Mouse (Mus musculus) liver, embryonic 14.5 days (tissue): ENCODE measurements at regions not wholly inside any gene's neighbourhood (a gene's known extent, or its start where the extent isn't known, plus 50 kb on each side); places are given as distances from the start of the nearest gene placed in this dataset.

ENCODE experiments used
- CTCF ChIP-seq: IDR thresholded peaks from 2 replicates; pipeline ENCODE4 v1.5.1; 2016; ENCODE audit warnings: antibody characterized with exemption, low read depth, control low read depth
- EP300 ChIP-seq: IDR thresholded peaks from 2 replicates; pipeline ENCODE4 v1.6.1; 2016; ENCODE audit warnings: antibody characterized with exemption, low read depth

DNA sequence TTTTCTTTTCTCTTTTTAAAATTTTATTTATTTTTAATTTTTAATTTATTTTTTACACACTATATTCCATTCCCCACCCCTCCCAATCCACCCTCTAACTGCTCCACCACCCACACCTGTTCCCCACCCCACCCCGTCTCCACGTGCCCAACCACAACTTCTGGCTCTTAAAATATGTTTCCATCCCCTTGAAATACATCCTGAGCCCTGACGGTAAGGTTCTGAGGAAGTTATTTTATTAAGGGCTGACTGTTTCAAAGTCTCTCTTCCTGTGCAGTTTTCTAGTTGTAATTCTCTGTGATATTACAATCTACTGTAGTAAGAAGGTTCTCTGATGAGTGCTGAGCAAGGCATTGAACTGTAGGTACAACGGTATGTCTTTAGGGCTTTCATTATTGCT lies 325.6 kb upstream of the Negr1 start:
- TF ChIP-seq CTCF (no peak), EP300 (no peak)
